Mouse (Mus musculus): Measurements from ENCODE around the gene Gm28102. TPM values are rescaled to one million over a fixed set of nuclear protein-coding genes. Genes with fewer than 3 reads are reported as not detected.
"Not testable (repeated sequence)": the region's sequence is repeated elsewhere in the genome, so short reads cannot be mapped to it uniquely, and the experiment has no call there.

Gm28102 gene
- not detected for total RNA-seq (2021)
- polyA plus RNA-seq (2012; rRNA removed): not detected in 2 replicates
- long read RNA-seq: 0 reads

- H3K4me1 ChIP-seq (ENCODE audit: control insufficient read depth, insufficient read depth, low read length); intact Hi-C loops (cut with DNase I); DNase-seq; H3K36me3 ChIP-seq (ENCODE audit: control insufficient read depth, insufficient read depth, low read length); H3K27ac ChIP-seq; H3K9ac ChIP-seq (ENCODE audit: low read depth, low read length); H3K4me3 ChIP-seq; H3K79me2 ChIP-seq (replicated peaks; ENCODE audit: control insufficient read depth, insufficient read depth, low read length); H3K27me3 ChIP-seq (ENCODE audit: control insufficient read depth, insufficient read depth, low read length): not testable (repeated sequence)
- WGBS: no CpG with 5 or more reads among the region's 7 CpGs
These were observed at the start of gene Gm28102 for GRCm38 (mm10) chrY:88053015-88053414. TSS of gene Gm28102 (plus strand) at chrY:88053315.

Data from heart, adult 2 months (tissue).